Mouse (Mus musculus) kidney, adult 2 months (tissue): ENCODE measurements around the gene Sphk1.

ENCODE experiments used
- CTCF ChIP-seq: fragments of 200-500 bp; conservative IDR thresholded peaks from 2 replicates; pipeline ENCODE4 v1.5.1; 2011; ENCODE audit warnings: low read depth, mild to moderate bottlenecking, control low read depth, low read length, moderate library complexity, mixed read lengths; ENCODE audit not compliant: insufficient read depth, insufficient read length
- POLR2A ChIP-seq: fragments of 200-500 bp; IDR thresholded peaks from one replicate; pipeline ENCODE4 v1.6.1; 2011; ENCODE audit warnings: low read depth, low read length, control low read depth

DNA sequence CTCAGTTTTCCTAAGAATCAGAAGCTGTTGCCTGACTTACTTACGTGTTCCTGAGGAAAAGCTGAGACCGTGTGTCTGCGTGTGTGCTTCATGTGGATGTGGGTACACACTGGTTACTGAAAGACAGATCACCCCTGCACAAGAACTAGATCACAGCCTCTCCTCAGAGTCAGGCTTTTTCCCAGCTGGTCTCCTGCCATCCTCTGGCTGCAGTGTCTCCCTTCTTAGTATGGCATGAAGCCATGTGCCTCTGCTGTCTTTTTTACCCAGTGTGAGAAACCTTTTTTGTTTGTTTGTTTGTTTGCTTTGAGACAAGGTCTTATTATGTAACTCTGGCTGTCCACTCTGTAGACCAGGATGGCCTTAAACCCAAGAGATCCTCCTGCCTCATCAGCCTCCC is 48.6 kb downstream of the Sphk1 start:
- TF ChIP-seq CTCF: no peak
- TF ChIP-seq POLR2A: no peak
